Mouse (Mus musculus): Measurements from ENCODE around the gene Tnfsf13. TPM values are rescaled to one million over a fixed set of nuclear protein-coding genes. Genes with fewer than 3 reads are reported as not detected.
"Not testable (repeated sequence)": the region's sequence is repeated elsewhere in the genome, so short reads cannot be mapped to it uniquely, and the experiment has no call there.

Gene Tnfsf13
- polyA plus RNA-seq (2012; rRNA removed), result 4.6 and 4.7 TPM in 2 replicates

DNA sequence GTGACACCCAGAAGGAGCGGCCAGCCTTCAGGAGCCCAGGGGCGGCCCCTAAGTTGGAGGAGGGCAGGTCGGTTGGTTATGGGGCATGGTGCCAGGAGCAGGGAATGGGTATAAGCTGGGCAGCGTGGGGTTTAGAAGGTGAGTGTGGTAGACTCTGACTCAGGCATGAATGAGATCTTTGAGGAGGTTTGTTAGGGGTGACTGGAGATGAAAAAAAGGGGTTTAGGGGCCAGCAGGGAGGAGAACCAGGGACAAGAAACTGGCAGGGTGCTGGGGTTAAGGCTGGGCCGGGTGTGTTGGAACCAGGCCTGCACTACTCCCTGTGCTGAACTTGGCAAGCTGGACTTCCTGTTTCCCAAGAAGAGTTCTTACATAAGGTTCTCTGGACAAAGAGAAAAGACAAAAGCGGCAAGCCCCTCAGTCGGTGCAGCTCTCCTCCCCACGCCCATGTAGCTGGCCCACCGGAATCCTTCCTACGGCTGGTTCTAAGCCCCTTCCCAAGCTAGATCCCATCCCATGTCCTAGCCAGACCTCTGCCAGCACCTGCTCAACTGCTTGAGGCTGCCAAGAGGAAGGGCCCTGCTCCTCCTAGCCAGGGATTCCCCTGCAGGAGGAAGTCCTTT lies at the start of gene Tnfsf13:
Gene Tnfsf13, minus strand, starts transcription at position 259 of the 623 bp plus-strand sequence.
- no peak for DNase-seq (ENCODE audit: low read depth)

DNA sequence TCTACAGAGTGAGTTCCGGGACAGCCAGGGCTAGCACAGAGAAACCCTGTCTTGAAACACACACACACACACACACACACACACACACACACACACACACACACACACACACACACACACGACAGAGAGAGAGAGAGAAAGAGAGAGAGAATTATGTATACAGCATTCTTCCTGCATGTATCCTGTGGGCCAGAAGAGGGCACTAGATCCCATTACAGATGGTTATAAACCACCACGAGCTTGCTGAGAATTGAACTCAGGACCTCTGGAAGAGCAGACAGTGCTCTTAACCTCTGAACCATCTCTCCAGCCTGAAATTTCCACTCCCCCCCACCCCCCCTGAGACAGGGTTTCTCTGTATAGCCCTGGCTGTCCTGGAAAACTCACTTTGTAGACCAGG lies 45.8 kb upstream of the Tnfsf13 start:
- not testable (repeated sequence) for DNase-seq (ENCODE audit: low read depth)

DNA sequence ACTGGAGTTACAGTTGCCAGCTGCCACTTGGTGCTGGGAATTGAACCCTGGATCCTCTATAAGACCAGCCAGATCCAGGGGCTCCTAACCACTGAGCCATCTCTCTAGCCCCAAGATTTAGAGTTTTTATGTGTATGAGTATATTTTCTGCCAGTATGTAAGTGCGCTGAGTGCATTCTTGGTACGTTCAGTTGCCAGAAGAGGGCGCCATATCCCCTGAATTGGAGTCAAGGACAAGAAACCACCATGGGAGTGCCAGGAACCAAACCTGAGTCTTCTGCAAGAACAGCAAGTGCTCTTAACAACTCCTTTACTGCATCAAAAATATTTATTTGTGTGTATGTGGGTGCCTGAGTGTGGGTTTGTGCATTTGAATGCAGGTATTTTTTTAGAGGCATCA lies 43.5 kb upstream of the Tnfsf13 start:
- no peak for DNase-seq (ENCODE audit: low read depth)

DNA sequence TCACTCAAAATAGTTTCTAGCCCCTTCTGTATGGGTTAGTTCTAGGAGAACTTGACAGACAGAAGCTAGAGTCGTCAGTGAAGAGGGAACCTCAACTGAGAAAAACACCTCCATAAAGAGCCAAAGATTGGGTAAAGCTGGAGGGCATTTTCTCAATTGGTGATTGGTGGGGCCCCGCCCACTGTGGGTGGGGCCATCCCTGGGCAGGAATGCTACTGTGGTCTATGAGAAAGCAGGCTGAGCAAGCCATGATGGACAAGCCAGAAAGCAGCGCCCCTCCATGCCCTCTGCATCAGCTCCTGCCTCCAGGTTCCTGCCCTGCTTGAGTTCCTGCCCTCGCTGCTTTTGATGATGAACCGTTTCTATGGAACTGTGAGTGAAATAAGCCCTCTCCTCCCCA lies 40.4 kb upstream of the Tnfsf13 start:
- DNase-seq (ENCODE audit: low read depth), result no peak

DNA sequence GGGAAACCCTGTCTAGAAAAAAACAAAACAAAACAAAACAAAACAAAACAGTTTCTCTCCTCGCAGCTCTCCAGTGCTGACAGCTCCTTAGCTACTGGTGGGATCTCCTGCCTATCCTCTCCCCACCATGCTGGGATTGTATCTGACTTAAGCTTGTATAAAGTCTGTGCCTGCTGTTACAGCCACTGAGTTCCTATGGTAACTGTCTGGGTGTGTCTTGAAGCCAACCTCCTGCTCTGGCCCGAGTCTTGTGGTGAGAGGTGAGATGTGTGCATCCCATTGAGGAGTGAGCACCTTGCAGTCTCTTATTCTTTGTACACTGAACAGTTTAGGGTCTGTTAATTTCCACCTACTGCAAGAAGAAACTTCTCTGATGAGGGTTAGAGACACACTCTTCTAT lies 37.5 kb upstream of the Tnfsf13 start:
- no peak for DNase-seq (ENCODE audit: low read depth)

DNA sequence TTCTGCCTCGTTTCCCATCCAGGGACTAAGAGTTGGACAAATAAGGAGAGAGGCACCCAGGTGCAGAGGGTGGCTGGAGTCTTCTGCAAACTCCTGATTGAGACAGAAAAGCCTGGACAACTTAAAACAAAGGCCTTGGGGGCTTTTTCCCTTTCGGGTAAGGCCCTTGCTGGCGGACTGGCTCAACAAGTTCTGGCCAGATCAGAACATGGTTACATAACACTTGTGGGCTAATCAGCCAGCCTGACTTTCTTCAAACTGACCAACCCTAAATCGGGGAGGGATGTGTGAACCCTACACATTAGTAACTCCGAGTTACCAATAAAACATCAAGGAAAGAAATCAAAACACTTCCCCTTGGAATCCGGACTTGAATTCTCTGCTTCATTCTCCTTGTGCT lies 35.3 kb upstream of the Tnfsf13 start:
- peak; percentile 45 for DNase-seq (ENCODE audit: low read depth)

DNA sequence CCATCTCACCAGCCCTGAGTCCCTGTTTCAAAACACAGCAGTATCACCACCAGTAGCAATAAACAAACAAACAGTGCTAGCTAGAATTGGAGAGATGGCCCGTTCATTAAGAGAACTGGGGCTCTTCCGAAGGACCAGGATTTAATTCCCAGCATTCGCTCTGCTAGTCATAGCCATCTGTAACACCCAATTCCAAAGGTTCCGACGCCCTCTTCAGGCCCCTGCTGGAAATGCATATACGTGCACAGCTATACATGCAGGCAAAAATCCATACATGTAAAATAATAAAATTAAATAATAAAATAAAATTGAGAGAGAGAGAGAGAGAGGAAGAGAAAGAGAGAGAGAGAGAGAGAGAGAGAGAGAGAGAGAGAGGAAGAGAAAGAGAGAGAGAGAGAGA lies 33.8 kb upstream of the Tnfsf13 start:
- no peak for DNase-seq (ENCODE audit: low read depth)

DNA sequence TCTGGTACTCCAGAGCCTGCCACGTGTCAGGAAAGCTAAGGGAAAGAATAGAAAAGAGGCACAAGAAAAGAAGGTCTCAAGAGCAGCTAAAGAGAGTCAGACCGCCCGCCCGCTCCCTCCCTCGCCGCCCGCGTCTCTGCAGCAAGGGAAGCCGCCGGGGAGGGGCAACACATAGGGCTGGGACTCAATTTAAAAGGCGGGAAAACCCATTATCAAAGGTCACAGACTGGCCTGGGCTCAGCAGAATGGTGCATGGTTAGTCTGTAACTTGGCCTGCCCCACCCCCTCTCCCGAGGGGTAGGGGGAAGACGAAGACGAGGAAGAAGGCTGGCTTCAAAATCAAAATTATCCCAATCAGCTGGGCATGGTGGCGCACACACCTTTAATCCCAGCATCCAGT lies 33.1 kb upstream of the Tnfsf13 start:
- no peak for DNase-seq (ENCODE audit: low read depth)

DNA sequence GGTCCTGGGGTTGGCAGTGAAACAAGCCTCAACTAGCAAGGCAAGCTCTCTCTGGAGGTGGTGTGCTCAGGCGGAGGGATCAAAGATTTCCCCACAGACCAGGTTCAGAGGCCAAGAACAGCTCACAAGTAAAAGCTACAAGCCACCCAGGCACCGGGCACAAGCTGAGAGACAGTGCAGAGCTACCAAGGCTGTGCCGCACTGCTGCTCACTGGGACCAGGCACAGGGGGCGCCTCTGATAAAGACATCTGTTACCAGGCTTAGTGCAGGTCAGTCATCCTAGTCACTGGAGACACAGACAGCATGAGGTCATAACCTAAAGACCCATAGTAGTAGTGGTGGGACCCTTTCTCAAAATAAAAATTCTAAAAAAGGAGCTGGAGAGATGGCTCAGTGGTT lies 31.4 kb upstream of the Tnfsf13 start:
- no peak for DNase-seq (ENCODE audit: low read depth)

DNA sequence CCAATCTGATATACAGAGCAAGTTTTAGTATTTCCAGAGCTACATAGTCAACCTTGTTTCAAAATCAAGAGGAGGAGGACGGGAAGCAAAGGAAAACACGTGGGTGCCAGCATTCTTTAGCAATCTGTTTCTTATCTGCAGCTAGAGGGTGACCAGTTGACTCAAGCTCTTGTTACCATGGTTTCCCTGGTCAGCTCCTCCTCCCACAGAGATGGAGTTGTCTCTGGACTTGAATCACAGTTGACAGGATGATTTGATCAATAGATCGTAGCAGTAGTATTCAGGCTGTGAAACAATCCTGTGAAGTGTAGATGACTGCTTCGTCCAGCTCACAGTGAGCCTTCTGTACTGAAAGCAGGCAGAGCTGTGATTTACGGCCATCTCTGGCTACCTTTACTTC lies 30.3 kb upstream of the Tnfsf13 start:
- DNase-seq (ENCODE audit: low read depth), result peak; percentile 75

DNA sequence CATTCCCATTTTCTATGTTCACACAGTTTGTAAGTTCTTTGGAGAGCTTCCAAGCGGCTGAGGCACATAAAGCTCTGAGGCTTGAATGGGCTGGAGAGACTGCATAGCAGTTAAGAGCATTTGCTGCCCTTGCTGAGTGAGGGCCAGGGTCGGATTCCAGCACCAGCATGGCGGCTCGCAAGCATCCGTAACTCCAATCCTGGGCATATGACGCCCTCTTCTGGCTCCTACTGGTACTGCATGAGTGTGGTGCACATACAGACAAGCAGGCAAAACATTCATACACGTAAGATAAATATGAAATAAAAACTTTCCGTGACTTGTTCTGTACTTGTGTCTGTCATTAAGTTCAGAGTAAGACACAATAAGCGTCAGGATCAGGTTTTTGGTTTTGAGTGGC lies 29.9 kb upstream of the Tnfsf13 start:
- no peak for DNase-seq (ENCODE audit: low read depth)

DNA sequence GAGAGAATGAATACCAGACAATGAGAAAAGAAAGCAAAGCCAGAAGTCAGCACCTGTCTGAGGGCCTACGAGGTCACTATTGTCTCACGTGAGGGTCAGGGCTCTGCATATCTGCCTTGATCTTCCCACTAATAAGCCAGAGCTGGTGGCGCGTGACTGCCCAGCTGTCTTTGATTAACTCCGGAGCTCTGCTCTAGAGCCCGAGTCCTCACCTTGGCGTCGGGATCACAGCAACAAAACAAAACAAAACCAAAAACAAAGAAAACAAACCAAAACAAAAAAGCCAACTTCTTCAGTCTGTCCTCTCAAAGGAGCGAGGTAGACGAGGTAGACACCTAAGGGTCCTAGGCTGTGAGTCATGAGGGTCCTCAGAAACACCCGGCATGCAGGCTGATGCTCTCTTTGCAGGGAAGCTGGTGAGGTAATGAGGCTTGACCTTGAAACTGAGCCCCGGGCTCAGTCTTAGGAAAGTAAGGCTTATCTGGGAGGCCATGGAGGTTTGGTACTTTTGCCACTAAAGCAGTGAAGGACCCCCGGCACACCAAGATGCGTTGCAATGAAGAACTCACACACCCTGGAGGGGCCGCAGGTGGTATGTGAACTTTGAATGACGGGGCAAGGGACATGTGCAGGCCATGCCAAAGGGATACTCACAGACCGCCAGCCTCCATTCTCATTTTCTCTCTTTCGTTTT lies 29.2 kb upstream of the Tnfsf13 start:
- no peak for DNase-seq (ENCODE audit: low read depth)

DNA sequence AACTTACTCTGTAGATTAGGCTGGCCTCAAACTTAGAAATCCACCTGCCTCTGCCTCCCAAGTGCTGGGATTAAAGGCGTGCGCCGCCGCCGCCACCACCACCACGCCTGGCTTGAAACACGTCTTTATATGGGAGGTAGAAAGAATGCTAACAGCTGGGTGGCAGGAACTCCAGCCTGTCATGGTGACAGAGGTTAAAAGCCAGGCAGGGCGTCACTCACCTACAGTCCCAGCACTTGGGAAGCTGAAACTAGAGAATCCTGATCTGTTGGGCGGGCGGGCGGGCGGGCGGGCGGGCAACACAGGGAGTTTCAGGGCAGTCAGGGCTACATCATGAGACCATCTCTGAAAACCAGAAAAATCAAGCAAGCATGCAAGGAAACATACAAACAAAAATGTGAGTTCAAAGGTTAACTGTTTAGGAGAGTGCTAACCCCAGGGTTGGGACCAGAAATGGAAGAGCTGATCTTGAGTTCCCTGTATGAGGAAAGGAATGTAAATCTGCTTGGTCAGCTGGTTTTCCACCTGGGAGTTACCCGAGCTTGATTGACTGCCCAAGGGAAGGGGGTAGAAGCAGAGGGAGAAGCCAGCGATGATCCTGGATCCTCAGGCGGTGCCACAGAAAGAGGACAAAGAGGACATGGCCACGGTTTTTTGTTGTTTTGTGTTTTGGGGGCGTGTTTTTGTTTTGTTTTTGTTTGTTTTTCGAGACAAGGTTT lies 27.5 kb upstream of the Tnfsf13 start:
- no peak for DNase-seq (ENCODE audit: low read depth)

DNA sequence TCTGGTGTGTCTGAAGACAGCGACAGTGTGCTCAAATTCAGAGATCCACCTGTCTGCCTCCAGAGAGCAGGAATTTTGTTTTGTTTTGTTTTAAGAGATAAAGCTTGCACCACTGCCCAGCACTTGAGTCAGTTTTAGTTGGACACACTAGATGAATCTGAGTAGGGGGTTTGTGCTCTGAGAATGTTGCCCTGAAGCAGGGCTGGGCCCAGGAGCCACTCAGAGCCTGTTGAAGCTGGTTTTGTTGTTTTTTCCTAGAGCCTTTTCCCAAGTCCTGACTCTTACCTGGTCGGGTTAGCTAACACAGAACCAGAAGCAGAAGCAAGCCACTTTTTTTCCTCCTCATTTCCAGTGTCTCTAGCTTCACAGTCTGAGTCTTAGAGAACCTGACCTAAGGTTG lies 25.5 kb upstream of the Tnfsf13 start:
- no peak for DNase-seq (ENCODE audit: low read depth)

DNA sequence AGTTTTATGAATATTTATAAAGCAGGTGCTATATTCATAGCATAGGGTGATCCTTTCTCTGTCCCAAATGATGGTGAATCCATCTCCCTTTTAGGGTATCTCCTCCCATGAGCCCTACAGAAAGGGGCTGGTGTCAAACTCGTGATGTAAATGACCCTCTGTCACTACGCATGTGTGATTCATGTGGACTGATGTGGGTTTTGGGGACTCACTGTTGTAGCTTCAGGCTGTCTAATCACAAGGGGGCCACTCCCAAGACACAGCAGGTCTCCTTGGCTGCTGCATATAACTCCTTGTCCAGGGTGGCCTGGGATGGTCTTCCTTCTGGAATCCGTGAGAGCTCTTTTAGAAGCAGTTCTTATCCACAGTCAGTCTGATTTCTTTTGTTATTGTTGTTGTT lies 24.9 kb upstream of the Tnfsf13 start:
- DNase-seq (ENCODE audit: low read depth), result no peak

DNA sequence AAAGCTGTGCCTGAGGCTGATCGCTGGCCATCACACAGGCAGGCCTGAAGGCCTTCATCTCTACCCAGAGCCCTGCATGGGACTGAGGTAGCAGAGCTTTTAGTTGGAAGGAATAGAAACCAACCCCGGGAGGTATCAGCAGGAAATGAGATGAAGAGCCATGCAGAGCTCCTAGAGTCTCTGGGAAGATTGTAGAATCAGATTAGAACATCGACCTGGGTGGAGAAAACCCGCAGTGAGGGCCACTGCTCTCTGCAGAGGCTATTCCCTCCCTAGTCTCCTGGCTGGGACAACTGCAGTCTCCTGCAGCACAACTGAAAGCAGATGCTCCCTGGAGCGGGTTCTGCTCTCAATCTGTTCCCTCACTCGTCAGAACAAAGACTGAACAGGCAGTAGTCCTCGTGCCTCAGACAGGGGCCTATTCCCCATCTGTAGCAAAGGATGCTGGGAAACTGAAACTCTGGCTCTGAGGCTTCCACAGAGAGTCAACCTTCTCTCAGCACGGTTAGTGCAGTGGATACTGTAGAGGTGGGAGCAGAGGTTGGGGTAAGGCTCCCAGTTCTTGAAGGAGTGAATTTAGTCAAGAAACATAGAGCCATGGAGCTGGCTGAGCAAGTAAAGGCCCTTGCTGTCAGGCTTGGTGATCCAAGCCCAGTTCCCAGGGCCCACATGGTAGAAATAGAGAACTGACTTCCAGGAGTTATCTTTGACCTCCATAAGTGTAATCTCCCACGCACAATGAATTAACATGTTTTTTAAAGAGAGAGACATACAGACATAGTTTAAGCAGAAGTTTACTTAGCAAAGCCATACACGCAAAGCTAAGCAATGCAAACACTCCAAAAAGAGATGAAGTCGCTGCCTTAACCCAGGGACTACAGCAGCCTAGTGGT lies 24.2 kb upstream of the Tnfsf13 start:
- DNase-seq (ENCODE audit: low read depth), result no peak

DNA sequence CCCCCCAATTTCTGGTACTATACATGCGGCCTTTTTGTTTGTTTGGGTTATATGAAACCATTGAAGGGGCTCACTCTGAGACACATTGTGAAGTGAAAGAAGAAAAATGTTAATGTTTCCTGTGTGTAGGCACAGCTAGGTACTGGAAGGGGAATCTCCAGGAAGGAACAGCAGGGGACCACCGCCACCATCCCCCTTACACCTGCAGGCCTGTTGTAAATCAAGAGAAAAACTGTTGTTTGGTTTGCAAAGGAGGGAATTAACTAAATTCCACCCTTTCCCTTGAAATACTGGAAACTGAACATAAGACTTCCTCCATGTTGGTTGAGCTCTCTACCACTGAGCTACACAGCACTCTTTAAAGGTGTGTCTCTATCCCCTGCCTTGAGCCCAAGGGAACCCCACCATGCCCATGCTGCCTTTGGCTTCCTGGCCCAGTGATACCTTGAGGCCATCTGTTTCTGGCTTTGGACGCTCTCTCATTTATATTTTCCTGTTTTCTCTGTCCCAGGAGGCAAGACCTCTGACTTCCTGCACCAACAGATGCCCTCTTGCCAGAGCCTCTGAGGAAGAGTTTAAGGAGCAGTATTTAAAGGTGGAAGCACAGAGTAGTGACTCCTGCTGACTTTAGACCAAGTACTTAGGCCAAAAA lies 23.2 kb upstream of the Tnfsf13 start:
- no peak for DNase-seq (ENCODE audit: low read depth)

DNA sequence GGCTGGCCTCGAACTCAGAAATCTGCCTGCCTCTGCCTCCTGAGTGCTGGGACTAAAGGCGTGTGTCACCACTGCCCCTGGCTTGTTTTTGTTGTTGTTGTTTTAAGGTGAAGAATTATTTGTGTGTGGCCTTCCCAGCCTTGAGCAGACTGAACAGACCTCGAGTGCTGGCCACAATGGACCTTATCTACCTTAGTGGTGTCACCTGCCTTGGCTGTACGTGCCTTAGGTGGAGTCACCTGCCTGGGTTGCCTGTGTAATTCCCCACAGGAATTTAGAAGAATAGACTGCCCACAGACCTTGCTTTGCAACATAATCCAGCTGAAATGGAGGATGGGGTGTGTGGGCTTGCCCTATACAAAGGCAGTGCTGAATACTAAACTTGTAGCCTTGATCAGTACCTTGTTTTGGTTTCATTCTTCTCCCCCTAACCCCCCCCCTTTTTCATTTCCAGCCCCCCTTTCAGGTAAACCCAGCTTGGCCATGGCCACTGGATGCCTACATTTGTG lies 22.3 kb upstream of the Tnfsf13 start:
- DNase-seq (ENCODE audit: low read depth), result no peak

DNA sequence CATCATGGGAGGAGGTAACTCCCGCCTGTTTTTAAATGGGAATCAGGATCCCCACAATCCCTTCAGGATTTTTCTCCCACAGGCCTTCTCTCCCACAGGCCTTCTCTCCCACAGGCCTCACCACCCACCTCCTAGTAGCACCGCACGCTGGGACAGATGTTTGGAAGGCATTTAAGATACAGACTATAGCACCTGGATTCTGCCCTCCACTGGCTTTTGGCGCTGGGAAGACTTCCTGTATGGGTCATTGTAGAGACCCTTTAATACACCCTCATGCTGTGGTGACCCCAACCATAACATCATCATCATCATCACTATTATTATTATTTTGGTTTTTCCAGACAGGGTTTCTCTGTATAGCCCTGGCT lies 21.9 kb upstream of the Tnfsf13 start:
- no peak for DNase-seq (ENCODE audit: low read depth)

DNA sequence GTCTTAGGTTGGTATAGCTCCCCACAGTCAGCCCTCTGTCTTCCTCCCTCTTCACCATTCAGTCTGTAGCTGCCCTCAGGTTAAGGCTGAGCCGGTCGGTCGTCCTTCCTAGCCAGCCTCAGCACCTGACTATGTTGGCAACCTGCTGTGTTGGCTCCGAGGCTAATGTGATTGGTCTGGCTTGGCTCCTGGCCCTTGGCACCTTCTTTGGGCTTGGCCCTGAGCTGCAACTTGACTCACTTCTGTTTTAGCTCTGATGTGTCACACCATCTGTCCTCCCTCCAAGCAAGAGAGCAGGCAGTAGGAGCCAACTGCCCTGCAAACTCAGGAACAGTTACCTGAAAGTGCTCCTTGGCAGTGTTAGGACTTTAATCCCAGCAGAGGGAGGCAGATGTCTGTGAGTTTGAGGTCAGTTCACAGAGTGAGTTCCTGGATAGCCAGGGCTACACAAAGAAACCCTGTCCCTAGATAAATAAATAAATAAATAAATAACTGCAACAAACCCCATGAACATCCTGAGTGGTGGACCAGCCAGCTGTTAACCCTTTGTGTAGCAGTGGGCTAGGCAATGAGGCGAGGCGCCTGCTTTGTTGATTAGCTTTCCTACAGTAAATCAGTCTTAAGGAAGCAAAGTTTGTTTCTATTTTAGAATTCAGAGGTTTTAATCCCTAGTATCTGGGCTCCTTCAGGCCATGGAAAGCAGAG lies 21.3 kb upstream of the Tnfsf13 start:
- DNase-seq (ENCODE audit: low read depth), result no peak

DNA sequence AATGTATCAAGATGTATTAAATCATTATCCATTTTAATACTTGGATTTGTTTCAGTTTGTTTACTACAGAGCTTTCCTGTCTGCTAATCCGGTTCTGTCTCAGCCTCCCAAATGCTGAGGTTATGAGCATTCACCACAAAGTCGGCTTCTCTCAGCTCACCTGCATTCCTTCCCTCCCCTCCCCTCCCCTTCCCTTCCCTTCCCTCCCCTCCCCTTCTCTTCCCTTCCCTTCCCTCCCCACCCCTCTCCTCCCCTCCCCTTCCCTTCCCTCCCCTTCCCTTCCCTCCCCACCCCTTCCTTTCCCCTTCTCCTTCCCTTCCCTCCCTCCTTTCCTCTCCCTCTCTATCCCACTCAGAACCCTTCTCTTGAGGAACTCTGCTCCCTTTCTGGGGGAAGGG lies 19.0 kb upstream of the Tnfsf13 start:
- no peak for DNase-seq (ENCODE audit: low read depth)

All from gonadal fat pad, adult 2 months (tissue).